Mouse (Mus musculus) midbrain, postnatal 0 days (tissue): Measurements from ENCODE around the gene Nfkbib. TPM values are rescaled to one million over a fixed set of nuclear protein-coding genes. Genes with fewer than 3 reads are reported as not detected.

Source experiments
- ATAC-seq: fragments of 200-750 bp; cut with Nextera tagmentation; 2 replicates; pipeline ENCODE4 v1.8.0; 2017; ENCODE audit warnings: moderate number of reproducible peaks, mild to moderate bottlenecking, moderate TSS enrichment, moderate library complexity; ENCODE audit not compliant: low FRiP score
- DNase-seq: peaks from one replicate; pipeline ENCODE4 v3.0.0-alpha.2; 2015; ENCODE audit warnings: low spot score
- H3K27ac ChIP-seq: fragments of 300-500 bp; sonication (generic); 2 replicates; pipeline ENCODE4 v1.5.1; 2014; ENCODE audit warnings: low read depth, mild to moderate bottlenecking, low read length, mixed read lengths
- H3K27me3 ChIP-seq: fragments of 300-500 bp; sonication (generic); 2 replicates; pipeline ENCODE4 v1.6.1; 2014; ENCODE audit warnings: low read length, control low read depth, mixed read lengths; ENCODE audit not compliant: insufficient read depth
- H3K36me3 ChIP-seq: fragments of 300-500 bp; sonication (generic); 2 replicates; pipeline ENCODE4 v1.6.1; 2014; ENCODE audit warnings: low read length, control low read depth, mixed read lengths; ENCODE audit not compliant: insufficient read depth
- H3K4me1 ChIP-seq: fragments of 300-500 bp; sonication (generic); 2 replicates; pipeline ENCODE4 v1.6.1; 2014; ENCODE audit warnings: mild to moderate bottlenecking, control low read depth, antibody characterized with exemption, low read length, mixed read lengths; ENCODE audit not compliant: insufficient read depth
- H3K4me2 ChIP-seq: fragments of 300-500 bp; sonication (generic); 2 replicates; pipeline ENCODE4 v1.6.1; 2014; ENCODE audit warnings: low read depth, mild to moderate bottlenecking, low read length, mixed read lengths; ENCODE audit not compliant: poor library complexity, severe bottlenecking
- H3K4me3 ChIP-seq: fragments of 300-500 bp; sonication (generic); 2 replicates; pipeline ENCODE4 v1.5.1; 2014; ENCODE audit warnings: low read depth, mild to moderate bottlenecking, low read length, moderate library complexity
- H3K9ac ChIP-seq: fragments of 300-500 bp; sonication (generic); replicated peaks from 2 replicates; pipeline ENCODE4 v1.6.1; 2014; ENCODE audit warnings: mild to moderate bottlenecking, low read length, moderate library complexity, mixed read lengths; ENCODE audit not compliant: poor library complexity, severe bottlenecking
- H3K9me3 ChIP-seq: fragments of 300-500 bp; sonication (generic); 2 replicates; pipeline ENCODE4 v1.6.1; 2016; ENCODE audit warnings: low read length, control low read depth
- CTCF ChIP-seq: IDR thresholded peaks from 2 replicates; pipeline ENCODE4 v1.5.1; 2016; ENCODE audit warnings: antibody characterized with exemption, mild to moderate bottlenecking
- WGBS: fragments of 180-500 bp; shearing (Covaris S2); extraction: QIAGEN DNeasy Blood & Tissue Kit; methylation state at CpG from one replicate; pipeline ENCODE4 v1.1.7; 2014; 5-methylcytosine and 5-hydroxymethylcytosine counted together
- polyA plus RNA-seq: library from polyadenylated mRNA; unstranded; fragments of >200 nt; fragmentation: Nextera tagmentation; extraction: Ambion mirVana; gene quantifications from 2 replicates; pipeline ENCODE4 v1.2.1, GENCODE M21; 2015
- total RNA-seq: library from RNA; depleted of rRNA; stranded (reverse); fragments of >200 nt; gene quantifications from 2 replicates; pipeline ENCODE4 v1.2.3, GENCODE M21; 2014

Nfkbib gene
- total and polyA plus RNA-seq, 2 experiments from 2014 or later: 19.7 to 58.5 TPM

DNA sequence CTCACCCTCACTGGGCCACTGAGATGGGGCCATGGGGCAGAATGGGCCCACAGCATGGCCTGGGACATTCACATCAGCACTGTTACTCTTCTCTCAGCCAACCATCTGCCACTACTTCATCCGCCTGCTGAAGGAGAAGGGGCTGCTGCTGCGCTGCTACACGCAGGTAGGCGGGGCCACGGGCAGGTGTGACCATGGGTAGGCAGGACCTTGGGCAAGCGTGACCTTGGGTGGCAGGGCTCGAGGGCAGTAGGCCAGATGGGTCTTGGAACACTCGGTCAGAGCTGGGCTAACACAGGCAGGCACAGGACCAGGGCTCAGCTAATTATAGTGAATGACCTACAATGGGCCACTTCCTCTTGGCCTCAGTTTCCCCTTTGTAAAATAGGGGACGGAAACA, 11.5 kb upstream of the Nfkbib start:
- 87% methylated on average over 9 of the region's 9 CpGs for WGBS
- TF ChIP-seq CTCF: no peak
- H3K9ac ChIP-seq: no peak overlapping the region

DNA sequence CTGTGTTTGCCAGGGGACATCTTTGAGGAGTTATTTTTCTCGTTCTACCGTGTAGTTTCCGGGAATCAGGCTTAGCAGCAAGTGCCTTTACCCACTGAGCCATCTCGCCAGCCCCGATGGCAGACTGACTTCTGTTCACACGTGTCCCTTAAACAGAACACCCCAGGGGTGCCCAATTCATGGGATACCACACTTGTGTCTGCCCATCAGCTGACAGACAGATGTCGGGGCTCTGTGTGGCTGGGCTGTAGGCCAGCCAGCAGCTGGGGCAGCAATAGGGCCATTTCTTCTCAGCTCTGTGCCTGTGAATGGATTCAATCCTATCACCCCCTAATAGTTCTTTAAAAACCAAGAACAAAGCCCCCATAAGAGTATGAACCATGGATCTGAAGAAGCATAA, 7.8 kb upstream of the Nfkbib start:
- no peak for ATAC-seq
- no peak overlapping the region for H3K9ac ChIP-seq
- H3K36me3 ChIP-seq: peaks cover 9% of the 10 kb centered on the region
- TF ChIP-seq CTCF: no peak
- H3K4me2 ChIP-seq: no peak overlapping the region
- H3K9me3 ChIP-seq: no peaks in the 10 kb centered on the region
- no peaks in the 10 kb centered on the region for H3K4me1 ChIP-seq
- H3K4me3 ChIP-seq: no peak overlapping the region
- DNase-seq: peak; percentile 39
- no peak overlapping the region for H3K27ac ChIP-seq
- no peaks in the 10 kb centered on the region for H3K27me3 ChIP-seq
- WGBS: 78% methylated on average over 7 of the region's 7 CpGs

More for the DNA sequence above, 11.5 kb upstream of the Nfkbib start:
- H3K36me3 ChIP-seq: peaks cover 13% of the 10 kb centered on the region
- ATAC-seq (no peak), DNase-seq (no peak)
- H3K4me1 ChIP-seq: 0 out of 2 replicates have a peak, but pooled peaks cover 3% of the 10 kb centered on the region
- no peak overlapping the region for H3K4me3 ChIP-seq
- no peak overlapping the region for H3K4me2 ChIP-seq
- no peaks in the 10 kb centered on the region for H3K9me3 ChIP-seq
- H3K27ac ChIP-seq: no peak overlapping the region
- no peaks in the 10 kb centered on the region for H3K27me3 ChIP-seq

DNA sequence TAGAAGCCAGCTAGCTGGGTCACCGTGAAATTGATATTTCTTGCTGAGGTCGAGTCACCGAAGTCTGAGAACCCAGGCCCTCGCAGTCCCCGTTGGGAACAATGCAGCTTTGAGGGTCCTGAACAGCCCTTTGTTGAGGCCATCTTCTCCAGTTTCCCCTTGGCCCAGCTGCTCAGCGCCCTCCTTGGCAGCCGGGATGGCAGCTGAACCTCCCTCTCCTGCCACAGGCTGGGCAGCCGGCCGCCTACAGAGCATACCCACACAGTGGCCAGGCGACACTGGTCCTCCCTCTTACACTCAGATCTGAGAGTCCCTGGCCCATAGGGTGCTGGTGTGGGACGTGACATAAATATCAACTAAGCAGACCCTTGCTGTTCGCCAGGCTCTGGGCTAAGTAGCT, 6.9 kb upstream of the Nfkbib start:
- no peak overlapping the region for H3K4me2 ChIP-seq
- peaks cover 9% of the 10 kb centered on the region for H3K36me3 ChIP-seq
- H3K4me3 ChIP-seq: no peak overlapping the region
- no peaks in the 10 kb centered on the region for H3K9me3 ChIP-seq
- ATAC-seq: peak; percentile 68
- 40% methylated on average over 12 of the region's 12 CpGs for WGBS
- H3K27ac ChIP-seq: no peak overlapping the region
- no peak for TF ChIP-seq CTCF
- no peak overlapping the region for H3K9ac ChIP-seq
- no peaks in the 10 kb centered on the region for H3K27me3 ChIP-seq
- H3K4me1 ChIP-seq: no peaks in the 10 kb centered on the region
- peak; percentile 73 for DNase-seq

DNA sequence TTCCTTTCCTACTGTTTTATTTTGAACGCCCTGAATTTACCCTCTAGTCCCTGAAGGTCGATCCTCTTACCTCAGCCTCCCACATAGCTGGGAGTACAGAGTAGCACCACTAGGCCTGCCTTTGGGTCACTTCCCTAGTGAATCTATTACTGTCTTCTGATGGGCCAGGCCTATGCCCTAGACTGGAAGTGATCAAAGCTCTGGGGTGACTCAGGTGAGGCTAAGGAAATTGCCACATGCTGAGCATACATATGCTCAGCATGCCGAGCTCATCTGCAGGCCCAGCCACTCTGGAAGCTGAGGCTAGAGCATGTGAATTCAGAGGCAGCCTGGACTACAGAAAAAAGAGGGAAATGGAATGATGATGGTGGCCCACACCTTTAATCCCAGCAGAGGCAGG, 5.9 kb upstream of the Nfkbib start:
- WGBS: 76% methylated on average over 3 of the region's 3 CpGs
- no peak for TF ChIP-seq CTCF
- ATAC-seq: no peak

DNA sequence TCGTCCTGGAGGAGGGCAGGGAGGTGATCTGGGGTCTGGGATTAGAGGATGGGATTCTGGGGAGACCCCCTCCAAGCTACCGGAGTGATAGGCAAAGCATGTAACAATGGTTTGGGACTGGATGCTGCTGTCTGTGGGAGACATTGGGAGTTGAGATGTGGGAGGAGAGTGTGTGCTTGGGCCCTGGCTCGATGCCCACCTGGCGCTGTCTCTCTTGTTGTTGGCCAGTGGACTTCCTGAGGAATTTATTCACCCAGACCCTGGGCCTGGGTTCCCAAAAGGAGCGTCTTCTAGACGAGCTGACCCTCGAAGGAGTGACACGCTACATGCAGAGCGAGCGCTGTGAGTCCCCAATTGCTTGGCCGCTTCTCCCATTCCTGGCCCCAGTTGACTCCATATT, 4.6 kb upstream of the Nfkbib start:
- WGBS: 90% methylated on average over 11 of the region's 11 CpGs
- H3K36me3 ChIP-seq: peaks cover 5% of the 10 kb centered on the region
- DNase-seq (no peak), ATAC-seq (no peak)
- H3K4me1 ChIP-seq: peaks cover 7% of the 10 kb centered on the region; the same call in 1 of the 2 replicates
- H3K4me3 ChIP-seq: no peak overlapping the region
- no peak for TF ChIP-seq CTCF
- H3K27ac ChIP-seq: no peak overlapping the region
- no peaks in the 10 kb centered on the region for H3K27me3 ChIP-seq
- H3K4me2 ChIP-seq: no peak overlapping the region
- H3K9me3 ChIP-seq: no peaks in the 10 kb centered on the region
- H3K9ac ChIP-seq: no peak overlapping the region

More for the DNA sequence above, 5.9 kb upstream of the Nfkbib start:
- H3K4me3 ChIP-seq: no peak overlapping the region
- H3K27me3 ChIP-seq: no peaks in the 10 kb centered on the region
- H3K27ac ChIP-seq: no peak overlapping the region
- no peaks in the 10 kb centered on the region for H3K9me3 ChIP-seq
- H3K4me1 ChIP-seq: no peaks in the 10 kb centered on the region
- no peak overlapping the region for H3K9ac ChIP-seq
- H3K36me3 ChIP-seq: peaks cover 9% of the 10 kb centered on the region
- H3K4me2 ChIP-seq: no peak overlapping the region
- no peak for DNase-seq

DNA sequence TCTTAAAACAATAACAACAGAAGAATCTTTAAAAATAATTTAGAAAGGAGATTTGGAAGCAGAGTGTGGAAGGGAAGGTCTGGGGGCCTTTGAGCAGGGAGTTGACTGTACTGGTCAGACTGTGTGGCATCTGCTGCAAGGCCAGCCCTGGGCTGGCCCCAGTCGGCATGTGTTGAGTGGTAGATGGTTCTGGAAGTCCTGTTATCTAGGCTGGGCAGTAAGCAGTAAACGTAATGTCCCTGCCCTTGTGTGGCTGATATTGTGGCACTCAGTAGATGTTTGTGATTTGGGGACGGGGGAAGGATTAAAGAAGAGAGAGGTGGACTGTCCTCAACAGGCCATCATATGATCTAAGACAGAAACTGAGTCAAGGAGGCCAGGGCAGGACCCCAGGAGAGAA, 3.0 kb upstream of the Nfkbib start:
- no peak overlapping the region for H3K27ac ChIP-seq
- no peaks in the 10 kb centered on the region for H3K27me3 ChIP-seq
- no peak for TF ChIP-seq CTCF
- no peak overlapping the region for H3K9ac ChIP-seq
- 0 out of 2 replicates have a peak, but pooled peaks cover 5% of the 10 kb centered on the region for H3K36me3 ChIP-seq
- DNase-seq (no peak), ATAC-seq (no peak)
- peaks cover 10% of the 10 kb centered on the region; the same call in 1 of the 2 replicates for H3K4me1 ChIP-seq
- H3K4me3 ChIP-seq: no peak overlapping the region
- no peaks in the 10 kb centered on the region for H3K9me3 ChIP-seq
- H3K4me2 ChIP-seq: no peak overlapping the region
- 89% methylated on average over 3 of the region's 3 CpGs for WGBS
